Mouse (Mus musculus): Measurements from ENCODE around the gene Smr2.
"Not testable (repeated sequence)": the region's sequence is repeated elsewhere in the genome, so short reads cannot be mapped to it uniquely, and the experiment has no call there.

GRCm38 (mm10) chr5:88086256-88086655 lies at the start of gene Smr2:
- not testable (repeated sequence) for TF ChIP-seq GATA1, TAL1 (IDR thresholded peaks at IDR 0.05; ENCODE audit: low read length)
